Mouse (Mus musculus): ENCODE data around the gene Rsph14. TPM values are rescaled to one million over a fixed set of nuclear protein-coding genes. Genes with fewer than 3 reads are reported as not detected.
"Not testable (repeated sequence)": the region's sequence is repeated elsewhere in the genome, so short reads cannot be mapped to it uniquely, and the experiment has no call there.

Gene Rsph14
- polyA plus RNA-seq, 1 experiment, result not detected

- peaks cover 17% of the 10 kb centered on the region for H3K4me1 ChIP-seq (ENCODE audit: control insufficient read depth, insufficient read depth, insufficient read length, low read length)
- 0 out of 2 replicates have a peak within 1 kb of the TSS, but pooled peaks have one; percentile 20 for H3K27ac ChIP-seq (replicated peaks; ENCODE audit: low read depth, low read length)
- peak within 1 kb of the TSS; percentile 87 for H3K4me3 ChIP-seq (ENCODE audit: insufficient read depth, low read depth, low read length)
Measured at GRCm38 (mm10) chr10:75060217-75060842, 27.9 kb upstream of the Rsph14 start, which contains the start of gene Bcr. Gene Bcr, plus strand, starts transcription at chr10:75060592.

GRCm38 (mm10) chr10:75059396-75059795, 27.0 kb upstream of the Rsph14 start:
- H3K4me1 ChIP-seq (ENCODE audit: control insufficient read depth, insufficient read depth, insufficient read length, low read length), result peaks cover 17% of the 10 kb centered on the region
- H3K27ac ChIP-seq (replicated peaks; ENCODE audit: low read depth, low read length), result no peak overlapping the region
- H3K4me3 ChIP-seq (ENCODE audit: insufficient read depth, low read depth, low read length), result peak overlapping the region; percentile 87

- H3K4me3 ChIP-seq (ENCODE audit: insufficient read depth, low read depth, low read length), result no peak overlapping the region
- peaks cover 16% of the 10 kb centered on the region for H3K4me1 ChIP-seq (ENCODE audit: control insufficient read depth, insufficient read depth, insufficient read length, low read length)
- H3K27ac ChIP-seq (replicated peaks; ENCODE audit: low read depth, low read length), result no peak overlapping the region
Measured at GRCm38 (mm10) chr10:75058761-75059395, 26.5 kb upstream of the Rsph14 start.

GRCm38 (mm10) chr10:75058336-75058735, 25.9 kb upstream of the Rsph14 start:
- no peak overlapping the region for H3K27ac ChIP-seq (replicated peaks; ENCODE audit: low read depth, low read length)
- H3K4me1 ChIP-seq (ENCODE audit: control insufficient read depth, insufficient read depth, insufficient read length, low read length), result peaks cover 10% of the 10 kb centered on the region
- no peak overlapping the region for H3K4me3 ChIP-seq (ENCODE audit: insufficient read depth, low read depth, low read length)

GRCm38 (mm10) chr10:75056255-75056654, 23.9 kb upstream of the Rsph14 start:
- no peak overlapping the region for H3K4me3 ChIP-seq (ENCODE audit: insufficient read depth, low read depth, low read length)
- H3K4me1 ChIP-seq (ENCODE audit: control insufficient read depth, insufficient read depth, insufficient read length, low read length), result no peaks in the 10 kb centered on the region
- H3K27ac ChIP-seq (replicated peaks; ENCODE audit: low read depth, low read length), result no peak overlapping the region

GRCm38 (mm10) chr10:75055672-75056071, 23.3 kb upstream of the Rsph14 start:
- Histone ChIP-seq H3K4me1 (ENCODE audit: control insufficient read depth, insufficient read depth, insufficient read length, low read length) (no peaks in the 10 kb centered on the region), H3K27ac (replicated peaks; ENCODE audit: low read depth, low read length) (no peak overlapping the region), H3K4me3 (ENCODE audit: insufficient read depth, low read depth, low read length) (no peak overlapping the region)

- Histone ChIP-seq H3K4me1 (ENCODE audit: control insufficient read depth, insufficient read depth, insufficient read length, low read length) (no peaks in the 10 kb centered on the region), H3K4me3 (ENCODE audit: insufficient read depth, low read depth, low read length) (no peak overlapping the region), H3K27ac (replicated peaks; ENCODE audit: low read depth, low read length) (no peak overlapping the region)
Measured at GRCm38 (mm10) chr10:75054125-75054524, 21.7 kb upstream of the Rsph14 start.

GRCm38 (mm10) chr10:75053655-75054054, 21.3 kb upstream of the Rsph14 start:
- no peak overlapping the region for H3K4me3 ChIP-seq (ENCODE audit: insufficient read depth, low read depth, low read length)
- no peaks in the 10 kb centered on the region for H3K4me1 ChIP-seq (ENCODE audit: control insufficient read depth, insufficient read depth, insufficient read length, low read length)
- H3K27ac ChIP-seq (replicated peaks; ENCODE audit: low read depth, low read length), result no peak overlapping the region

GRCm38 (mm10) chr10:75052902-75053301, 20.5 kb upstream of the Rsph14 start:
- H3K27ac ChIP-seq (replicated peaks; ENCODE audit: low read depth, low read length), result no peak overlapping the region
- no peak overlapping the region for H3K4me3 ChIP-seq (ENCODE audit: insufficient read depth, low read depth, low read length)
- H3K4me1 ChIP-seq (ENCODE audit: control insufficient read depth, insufficient read depth, insufficient read length, low read length), result no peaks in the 10 kb centered on the region

GRCm38 (mm10) chr10:75051364-75052074, 19.1 kb upstream of the Rsph14 start:
- H3K4me1 ChIP-seq (ENCODE audit: control insufficient read depth, insufficient read depth, insufficient read length, low read length), result no peaks in the 10 kb centered on the region
- no peak overlapping the region for H3K4me3 ChIP-seq (ENCODE audit: insufficient read depth, low read depth, low read length)

GRCm38 (mm10) chr10:75048711-75049110, 16.3 kb upstream of the Rsph14 start:
- Histone ChIP-seq H3K4me1 (ENCODE audit: control insufficient read depth, insufficient read depth, insufficient read length, low read length) (no peaks in the 10 kb centered on the region), H3K4me3 (ENCODE audit: insufficient read depth, low read depth, low read length) (no peak overlapping the region), H3K27ac (replicated peaks; ENCODE audit: low read depth, low read length) (no peak overlapping the region)

More at GRCm38 (mm10) chr10:75051364-75052074, 19.1 kb upstream of the Rsph14 start:
- no peak overlapping the region for H3K27ac ChIP-seq (replicated peaks; ENCODE audit: low read depth, low read length)

GRCm38 (mm10) chr10:75045831-75046230, 13.4 kb upstream of the Rsph14 start:
- Histone ChIP-seq H3K4me1 (ENCODE audit: control insufficient read depth, insufficient read depth, insufficient read length, low read length) (no peaks in the 10 kb centered on the region), H3K27ac (replicated peaks; ENCODE audit: low read depth, low read length) (no peak overlapping the region), H3K4me3 (ENCODE audit: insufficient read depth, low read depth, low read length) (no peak overlapping the region)

GRCm38 (mm10) chr10:75044459-75044858, 12.1 kb upstream of the Rsph14 start:
- H3K4me3 ChIP-seq (ENCODE audit: insufficient read depth, low read depth, low read length), result no peak overlapping the region

GRCm38 (mm10) chr10:75042060-75042459, 9.7 kb upstream of the Rsph14 start:
- not testable (repeated sequence) for H3K27ac ChIP-seq (replicated peaks; ENCODE audit: low read depth, low read length); H3K4me1 ChIP-seq (ENCODE audit: control insufficient read depth, insufficient read depth, insufficient read length, low read length); H3K4me3 ChIP-seq (ENCODE audit: insufficient read depth, low read depth, low read length)

More at GRCm38 (mm10) chr10:75044459-75044858, 12.1 kb upstream of the Rsph14 start:
- H3K4me1 ChIP-seq (ENCODE audit: control insufficient read depth, insufficient read depth, insufficient read length, low read length), result no peaks in the 10 kb centered on the region
- no peak overlapping the region for H3K27ac ChIP-seq (replicated peaks; ENCODE audit: low read depth, low read length)

GRCm38 (mm10) chr10:75036883-75037379, 4.5 kb upstream of the Rsph14 start, which contains the start of gene Rab36:
Gene Rab36, plus strand, starts transcription at chr10:75037058.
- Histone ChIP-seq H3K27ac (replicated peaks; ENCODE audit: low read depth, low read length) (no peak within 1 kb of the TSS), H3K4me1 (ENCODE audit: control insufficient read depth, insufficient read depth, insufficient read length, low read length) (peaks cover 6% of the 10 kb centered on the region), H3K4me3 (ENCODE audit: insufficient read depth, low read depth, low read length) (peak within 1 kb of the TSS; percentile 25)
